Mouse (Mus musculus) C2C12 (cell line): ENCODE measurements around the gene Gm10188.

Experiments
- CEBPB ChIP-seq: IDR thresholded peaks from one replicate; pipeline ENCODE4 v1.6.1; 2011; ENCODE audit warnings: low read depth, mild to moderate bottlenecking, control low read depth, moderate library complexity
- CTCF ChIP-seq: IDR thresholded peaks from one replicate; pipeline ENCODE4 v1.5.1; 2011; ENCODE audit not compliant: control insufficient read depth, insufficient read depth, insufficient read length
- MAX ChIP-seq: IDR thresholded peaks from one replicate; pipeline ENCODE4 v1.6.1; 2011; ENCODE audit warnings: mild to moderate bottlenecking, control low read depth

DNA sequence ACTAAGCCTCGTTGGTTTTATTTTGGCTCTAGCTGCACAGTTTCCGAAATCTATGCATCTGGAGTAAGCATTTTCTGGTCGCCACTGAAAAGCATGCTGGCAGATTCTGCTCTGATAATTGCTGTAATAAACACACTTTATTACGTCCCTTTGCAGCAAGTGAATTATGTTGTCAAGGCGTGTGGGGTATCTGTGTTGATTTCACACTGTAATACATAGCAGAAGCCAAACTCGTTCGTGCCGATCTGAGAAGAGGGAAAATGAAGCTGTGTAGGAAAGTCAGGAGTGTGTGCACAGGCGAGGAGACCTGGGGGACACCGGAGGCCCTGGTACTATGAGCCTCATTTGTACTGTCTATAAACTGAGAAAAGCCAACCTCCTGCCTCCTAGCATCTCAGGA lies 20.2 kb downstream of the Gm10188 start:
- TF ChIP-seq CTCF (no peak), CEBPB (no peak), MAX (no peak)
